Mouse (Mus musculus): ENCODE measurements around the gene Lrrc9.

The Lrrc9 gene

GRCm38 (mm10) chr12:72441839-72442576 is at the start of gene Lrrc9:
Lrrc9 (plus strand) TSS chr12:72441866.
- in situ Hi-C loops (cut with MboI): no loop called here

GRCm38 (mm10) chr12:72393046-72393805 is 48.4 kb upstream of the Lrrc9 start:
- in situ Hi-C loops (cut with MboI): no loop called here

GRCm38 (mm10) chr12:72405031-72405430 is 36.6 kb upstream of the Lrrc9 start:
- in situ Hi-C loops (cut with MboI): no loop called here

- in situ Hi-C loops (cut with MboI): no loop called here
Measured at GRCm38 (mm10) chr12:72407146-72407545, 34.5 kb upstream of the Lrrc9 start.

- in situ Hi-C loops (cut with MboI): no loop called here
Measured at GRCm38 (mm10) chr12:72407721-72408110, 34.0 kb upstream of the Lrrc9 start.

- in situ Hi-C loops (cut with MboI): no loop called here
Measured at GRCm38 (mm10) chr12:72408111-72408891, 33.4 kb upstream of the Lrrc9 start.

- in situ Hi-C loops (cut with MboI): no loop called here
Measured at GRCm38 (mm10) chr12:72408954-72409353, 32.7 kb upstream of the Lrrc9 start, which contains the start of gene Rtn1. Rtn1 (minus strand) TSS chr12:72409054.

- in situ Hi-C loops (cut with MboI): loop anchor here (10.0 kb wide), 1 partner anchor 313 kb away; no protein-coding TSS in a partner anchor
Measured at GRCm38 (mm10) chr12:72417762-72418161, 23.9 kb upstream of the Lrrc9 start.

GRCm38 (mm10) chr12:72422681-72423080 is 19.0 kb upstream of the Lrrc9 start:
- in situ Hi-C loops (cut with MboI): no loop called here

GRCm38 (mm10) chr12:72427722-72428126 is 13.9 kb upstream of the Lrrc9 start:
- in situ Hi-C loops (cut with MboI): no loop called here

GRCm38 (mm10) chr12:72432209-72432608 is 9.5 kb upstream of the Lrrc9 start:
- in situ Hi-C loops (cut with MboI): no loop called here

- in situ Hi-C loops (cut with MboI): no loop called here
Measured at GRCm38 (mm10) chr12:72433241-72433865, 8.3 kb upstream of the Lrrc9 start.

GRCm38 (mm10) chr12:72437676-72438341 is 3.9 kb upstream of the Lrrc9 start:
- in situ Hi-C loops (cut with MboI): no loop called here

GRCm38 (mm10) chr12:72438961-72439480 is 2.6 kb upstream of the Lrrc9 start:
- in situ Hi-C loops (cut with MboI): no loop called here

GRCm38 (mm10) chr12:72453941-72454340 is 12.3 kb downstream of the Lrrc9 start:
- in situ Hi-C loops (cut with MboI): no loop called here

- in situ Hi-C loops (cut with MboI): no loop called here
Measured at GRCm38 (mm10) chr12:72461191-72461893, 19.7 kb downstream of the Lrrc9 start.

GRCm38 (mm10) chr12:72461894-72462530 is 20.3 kb downstream of the Lrrc9 start:
- in situ Hi-C loops (cut with MboI): no loop called here

- in situ Hi-C loops (cut with MboI): no loop called here
Measured at GRCm38 (mm10) chr12:72465826-72466501, 24.3 kb downstream of the Lrrc9 start.

- in situ Hi-C loops (cut with MboI): no loop called here
Measured at GRCm38 (mm10) chr12:72467269-72467668, 25.6 kb downstream of the Lrrc9 start.
